Mouse (Mus musculus) NIH3T3 (cell line): Measurements from ENCODE around the gene Polr2c.
"Not testable (repeated sequence)": the region's sequence is repeated elsewhere in the genome, so short reads cannot be mapped to it uniquely, and the experiment has no call there.

ENCODE experiments used
- DNase-seq: peaks from one replicate; pipeline ENCODE4 v3.0.0-alpha.2; 2012; ENCODE audit warnings: low read depth

Polr2c gene

GRCm38 (mm10) chr8:94838600-94838999, 18.6 kb upstream of the Polr2c start:
- peak; percentile 50 for DNase-seq

GRCm38 (mm10) chr8:94841183-94841582, 16.1 kb upstream of the Polr2c start:
- DNase-seq, result no peak

GRCm38 (mm10) chr8:94850049-94850448, 7.2 kb upstream of the Polr2c start:
- DNase-seq, result no peak

- not testable (repeated sequence) for DNase-seq
These were observed 2.5 kb upstream of the Polr2c start for GRCm38 (mm10) chr8:94854761-94855160.

GRCm38 (mm10) chr8:94857011-94857345, 272 bp upstream of the Polr2c start:
- no peak for DNase-seq

GRCm38 (mm10) chr8:94861352-94861910, 4.2 kb downstream of the Polr2c start:
- peak; percentile 77 for DNase-seq

GRCm38 (mm10) chr8:94862487-94863220, 5.4 kb downstream of the Polr2c start:
- no peak for DNase-seq

GRCm38 (mm10) chr8:94863897-94864673, 6.8 kb downstream of the Polr2c start:
- peak; percentile 19 for DNase-seq

- DNase-seq, result no peak
These were observed 8.0 kb downstream of the Polr2c start for GRCm38 (mm10) chr8:94865292-94865691.

- no peak for DNase-seq
These were observed 9.7 kb downstream of the Polr2c start for GRCm38 (mm10) chr8:94866921-94867320.

- DNase-seq, result no peak
These were observed 11.9 kb downstream of the Polr2c start for GRCm38 (mm10) chr8:94869146-94869545.

- DNase-seq, result no peak
These were observed 12.8 kb downstream of the Polr2c start for GRCm38 (mm10) chr8:94870003-94870402.

GRCm38 (mm10) chr8:94870474-94871107, 13.3 kb downstream of the Polr2c start:
- DNase-seq, result no peak

GRCm38 (mm10) chr8:94871108-94871894, 14.1 kb downstream of the Polr2c start:
- peak; percentile 67 for DNase-seq

GRCm38 (mm10) chr8:94872156-94872555, 14.9 kb downstream of the Polr2c start:
- no peak for DNase-seq

GRCm38 (mm10) chr8:94872576-94872975, 15.3 kb downstream of the Polr2c start:
- DNase-seq, result no peak

GRCm38 (mm10) chr8:94874358-94874757, 17.1 kb downstream of the Polr2c start:
- peak; percentile 88 for DNase-seq

GRCm38 (mm10) chr8:94875096-94875870, 18.0 kb downstream of the Polr2c start:
- peak; percentile 26 for DNase-seq

GRCm38 (mm10) chr8:94875871-94876150, 18.6 kb downstream of the Polr2c start:
- no peak for DNase-seq

GRCm38 (mm10) chr8:94876197-94876730, 19.0 kb downstream of the Polr2c start, which contains the start of gene Dok4:
TSS of gene Dok4 (minus strand) at chr8:94876330.
- DNase-seq, result peak; percentile 94

- DNase-seq, result no peak
These were observed 19.6 kb downstream of the Polr2c start for GRCm38 (mm10) chr8:94876820-94877219.
